Mouse (Mus musculus): Measurements from ENCODE around the gene Tmem186. TPM values are rescaled to one million over a fixed set of nuclear protein-coding genes. Genes with fewer than 3 reads are reported as not detected.

Gene Tmem186
- 15.5 TPM for polyA plus RNA-seq (2015; fragmentation: Illumina TruSeq; extraction: RNeasy Lipid Tissue Mini Kit (QIAGEN cat#74804); ENCODE audit: low read depth, low replicate concordance)

GRCm38 (mm10) chr16:8637217-8638051 is at the start of gene Tmem186, which contains the start of gene Pmm2:
TSS of gene Tmem186 (minus strand) at chr16:8637712.
TSS of gene Pmm2 (plus strand) at chr16:8637674.

GRCm38 (mm10) chr16:8680470-8680869 is 43.0 kb upstream of the Tmem186 start, which contains the start of gene Gm5767:
TSS of gene Gm5767 (plus strand) at chr16:8680770.

GRCm38 (mm10) chr16:8671551-8672349 is 34.2 kb upstream of the Tmem186 start, which contains the start of gene Carhsp1:
TSS of gene Carhsp1 (minus strand) at chr16:8672155.

Other genes with a start within 250 kb of the Tmem186 start
- gene Tmem114, start 212.6 kb downstream of the Tmem186 start, polyA plus RNA-seq (2015; fragmentation: Illumina TruSeq; extraction: RNeasy Lipid Tissue Mini Kit (QIAGEN cat#74804); ENCODE audit: low read depth, low replicate concordance) = 0.98 TPM
- 27.8 TPM for gene Mettl22, start 166.9 kb downstream of the Tmem186 start, polyA plus RNA-seq (2015; fragmentation: Illumina TruSeq; extraction: RNeasy Lipid Tissue Mini Kit (QIAGEN cat#74804); ENCODE audit: low read depth, low replicate concordance)
- 194 TPM for gene Abat, start 124.3 kb downstream of the Tmem186 start, polyA plus RNA-seq (2015; fragmentation: Illumina TruSeq; extraction: RNeasy Lipid Tissue Mini Kit (QIAGEN cat#74804); ENCODE audit: low read depth, low replicate concordance)
- 28.0 TPM for gene Pmm2, start within 50 bp of the Tmem186 start, polyA plus RNA-seq (2015; fragmentation: Illumina TruSeq; extraction: RNeasy Lipid Tissue Mini Kit (QIAGEN cat#74804); ENCODE audit: low read depth, low replicate concordance)
- gene Carhsp1, start 34.4 kb upstream of the Tmem186 start, polyA plus RNA-seq (2015; fragmentation: Illumina TruSeq; extraction: RNeasy Lipid Tissue Mini Kit (QIAGEN cat#74804); ENCODE audit: low read depth, low replicate concordance) = 42.3 TPM
- gene Gm5767, start 43.1 kb upstream of the Tmem186 start, polyA plus RNA-seq (2015; fragmentation: Illumina TruSeq; extraction: RNeasy Lipid Tissue Mini Kit (QIAGEN cat#74804); ENCODE audit: low read depth, low replicate concordance) = not detected
- gene Usp7, start 154.6 kb upstream of the Tmem186 start, polyA plus RNA-seq (2015; fragmentation: Illumina TruSeq; extraction: RNeasy Lipid Tissue Mini Kit (QIAGEN cat#74804); ENCODE audit: low read depth, low replicate concordance) = 92.4 TPM
- 62.8 TPM for gene 1810013L24Rik, start 192.4 kb upstream of the Tmem186 start, polyA plus RNA-seq (2015; fragmentation: Illumina TruSeq; extraction: RNeasy Lipid Tissue Mini Kit (QIAGEN cat#74804); ENCODE audit: low read depth, low replicate concordance)

Measured in brain, adult 10 weeks (tissue).